Comparison of ENCODE assay signal across 18 mouse cellular contexts in genomic region chr6:29101248-29101864, GRCm38 (mm10). TPM values are rescaled to one million over a fixed set of nuclear protein-coding genes. Genes with fewer than 3 reads are reported as not detected.
DNase-seq lines count a peak whose midpoint lies in the region; ATAC-seq and TF ChIP-seq lines count a peak whose summit lies in the region.
"Had no signal": no experiment of that assay in that cellular context is flagged by ENCODE, and none has a peak within 500 bp of the region (broad histone marks: within the 10 kb centered on the region; RNA-seq: fewer than 3 reads in every experiment).

No protein-coding gene starts in this region.

- intact Hi-C loops in left cerebral cortex, postnatal 25 days (cut with DNase I) = no loop called here

- DNase-seq in frontal cortex, postnatal 36 days (ENCODE audit: low spot score in 2 of 2) = peak; percentile 38 to 70
- no peak for DNase-seq in frontal cortex, postnatal 25 days (ENCODE audit: low spot score in 2 of 2)
- peak; percentile 69 for DNase-seq in brain, embryonic 14.5 days (ENCODE audit: low read depth)
- peak; percentile 63 to 71 for DNase-seq in layer of hippocampus, adult 18-20 months (ENCODE audit: low spot score in 2 of 2)
- peak; percentile 57 to 78 for DNase-seq in left cerebral cortex, postnatal 25 days (ENCODE audit: low spot score in 2 of 2)
- DNase-seq: cerebellum, adult 11 months; gastrocnemius, postnatal 25 days; kidney, adult 2 months; thymus, postnatal 4 days had no signal

- no peak for ATAC-seq in CD4-positive, CD25-positive, alpha-beta regulatory T cell, adult 4 months
- ATAC-seq in megakaryocyte progenitor cell, adult 5-6 weeks (replicated peaks; ENCODE audit: poor library complexity) = no peak
- ATAC-seq in inflammation-experienced regulatory T-cells, adult 6 months = no peak
- ATAC-seq: activated CD4-positive, CD25-positive, alpha-beta regulatory T cell, adult 4 months had no signal

- no peak for TF ChIP-seq CTCF in brain, embryonic 14.5 days (IDR thresholded peaks at IDR 0.05; ENCODE audit: borderline replicate concordance, extremely low read depth, insufficient read depth, insufficient read length)

- no peak for TF ChIP-seq POLR2A in brain, embryonic 14.5 days (IDR thresholded peaks at IDR 0.05; ENCODE audit: borderline replicate concordance, extremely low read depth, insufficient read depth, insufficient read length, poor library complexity, severe bottlenecking)

RNA-seq across cellular contexts. Expression of gene Lep, which starts 41.3 kb away (rescaled TPM):
- polyA plus RNA-seq in brain, embryonic 14.5 days (2012; rRNA removed) = not detected in 2 replicates
- total RNA-seq in layer of hippocampus, adult 18-20 months (2021) = not detected
- not detected for total RNA-seq in left cerebral cortex, postnatal 25 days (2021)
- polyA plus RNA-seq in CD4-positive, CD25-positive, alpha-beta regulatory T cell, adult 4 months (2017; shearing (Covaris generic)) = not detected
- total RNA-seq in megakaryocyte progenitor cell, adult 5-6 weeks (2015) = not detected in 2 replicates
- total RNA-seq in megakaryocyte progenitor cell, adult 5-6 weeks (2017) = not detected in 2 replicates
- not detected for polyA plus RNA-seq in inflammation-experienced regulatory T-cells, adult 6 months (2017; shearing (Covaris generic))
- total RNA-seq: hematopoietic stem cell, adult 5-6 weeks had no signal
- polyA plus RNA-seq: activated CD4-positive, CD25-positive, alpha-beta regulatory T cell, adult 4 months; embryonic facial prominence, embryonic 10.5 days; heart, embryonic 12.5 days; liver, adult 2 months; lung, embryonic 15.5 days had no signal

Comparison
In these comparisons a context has a peak if more than half of its experiments do, and no peak if none do; other contexts are left out.
1. DNase-seq: peak in frontal cortex, postnatal 36 days (2 of 2), brain, embryonic 14.5 days (single experiment), layer of hippocampus, adult 18-20 months (2 of 2) and left cerebral cortex, postnatal 25 days (2 of 2); none in frontal cortex, postnatal 25 days (0 of 2).